Mouse (Mus musculus) layer of hippocampus, postnatal 14 days (tissue): ENCODE data around the gene Mtnr1a. TPM values are rescaled to one million over a fixed set of nuclear protein-coding genes. Genes with fewer than 3 reads are reported as not detected.
"Not testable (repeated sequence)": the region's sequence is repeated elsewhere in the genome, so short reads cannot be mapped to it uniquely, and the experiment has no call there.

Experiments used
- DNase-seq, 2 experiments: peaks; one replicate each; pipeline ENCODE4 v3.0.0; 2021 to 2022; ENCODE audit warnings: low spot score in 2 of 2, mixed read lengths in 1 of 2
- long read RNA-seq, 2 experiments: library from polyadenylated mRNA; stranded (forward); transcript quantifications; one replicate each; pipeline ENCODE4 v2.0.0; 2021
- total RNA-seq, 2 experiments: library from RNA; stranded (reverse); gene quantifications; 2 replicates each; pipeline ENCODE4 v1.2.3; 2021

The Mtnr1a gene
- total RNA-seq: not detected
- long read RNA-seq, experiment 1: 0 reads
- long read RNA-seq, experiment 2: 0 reads

DNA sequence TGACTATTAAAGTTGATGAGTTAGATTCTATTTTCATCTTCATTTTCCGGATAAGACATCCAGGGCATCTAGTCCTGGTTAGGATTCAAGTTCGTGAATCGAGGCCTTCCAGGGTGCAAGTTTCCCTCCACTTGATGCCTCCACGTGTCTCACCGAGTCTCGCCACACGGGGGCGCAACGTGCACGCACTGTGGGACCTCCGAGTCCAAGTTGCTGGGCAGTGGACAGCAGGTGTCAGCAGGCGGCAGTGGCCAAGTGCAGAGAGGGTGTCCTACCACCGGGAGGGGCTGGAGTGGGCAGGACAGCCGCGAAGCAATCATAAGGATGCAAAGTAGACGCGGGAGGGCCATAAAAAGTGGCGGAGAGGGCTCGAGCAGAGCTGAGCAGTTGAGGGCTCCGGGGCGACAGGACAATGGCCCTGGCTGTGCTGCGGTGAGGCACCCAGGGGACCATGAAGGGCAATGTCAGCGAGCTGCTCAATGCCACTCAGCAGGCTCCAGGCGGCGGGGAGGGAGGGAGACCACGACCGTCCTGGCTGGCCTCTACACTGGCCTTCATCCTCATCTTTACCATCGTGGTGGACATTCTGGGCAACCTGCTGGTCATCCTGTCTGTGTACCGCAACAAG is at the start of gene Mtnr1a:
Mtnr1a (plus strand) TSS at position 379 of the 628 bp plus-strand sequence.
- peak; percentile 87 to 89 for DNase-seq

DNA sequence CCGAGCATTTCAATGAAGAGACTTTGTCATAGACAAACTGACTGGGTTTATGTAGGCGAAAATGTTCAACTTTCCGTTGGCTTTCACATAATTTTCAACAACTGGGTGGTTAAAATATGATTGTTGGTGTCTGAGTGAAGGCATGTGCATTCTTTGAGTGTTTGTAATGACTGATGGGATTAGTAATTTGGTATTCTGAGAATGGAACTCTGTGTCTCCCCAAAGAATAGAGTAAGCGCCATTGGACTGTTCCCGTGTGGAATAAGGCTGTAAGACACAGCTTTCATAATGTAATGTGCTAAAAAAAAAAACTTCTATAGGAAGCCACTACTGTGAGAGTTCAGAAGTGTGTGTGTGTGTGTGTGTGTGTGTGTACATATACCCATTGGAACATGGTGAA is 49.7 kb upstream of the Mtnr1a start:
- no peak for DNase-seq

DNA sequence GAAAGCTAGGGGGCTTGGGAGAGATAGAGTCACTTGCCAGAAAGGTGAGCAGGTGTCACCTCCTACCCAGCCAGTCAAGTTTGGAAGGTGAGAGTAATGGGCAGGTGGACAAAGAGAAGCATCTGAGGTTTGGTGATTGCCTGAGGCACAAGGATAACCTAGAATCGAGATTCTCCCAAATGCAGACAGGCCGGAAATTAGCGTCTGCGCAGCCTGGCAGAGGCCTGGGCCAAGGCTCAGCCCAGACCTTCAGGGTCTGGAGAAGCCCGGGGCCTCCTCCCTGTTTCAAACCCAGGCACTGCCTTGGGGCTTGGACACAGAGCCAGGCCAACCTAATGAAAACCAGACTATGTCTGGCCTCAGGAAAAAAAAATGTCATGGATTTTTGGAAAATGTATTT is 47.8 kb upstream of the Mtnr1a start:
- no peak for DNase-seq

DNA sequence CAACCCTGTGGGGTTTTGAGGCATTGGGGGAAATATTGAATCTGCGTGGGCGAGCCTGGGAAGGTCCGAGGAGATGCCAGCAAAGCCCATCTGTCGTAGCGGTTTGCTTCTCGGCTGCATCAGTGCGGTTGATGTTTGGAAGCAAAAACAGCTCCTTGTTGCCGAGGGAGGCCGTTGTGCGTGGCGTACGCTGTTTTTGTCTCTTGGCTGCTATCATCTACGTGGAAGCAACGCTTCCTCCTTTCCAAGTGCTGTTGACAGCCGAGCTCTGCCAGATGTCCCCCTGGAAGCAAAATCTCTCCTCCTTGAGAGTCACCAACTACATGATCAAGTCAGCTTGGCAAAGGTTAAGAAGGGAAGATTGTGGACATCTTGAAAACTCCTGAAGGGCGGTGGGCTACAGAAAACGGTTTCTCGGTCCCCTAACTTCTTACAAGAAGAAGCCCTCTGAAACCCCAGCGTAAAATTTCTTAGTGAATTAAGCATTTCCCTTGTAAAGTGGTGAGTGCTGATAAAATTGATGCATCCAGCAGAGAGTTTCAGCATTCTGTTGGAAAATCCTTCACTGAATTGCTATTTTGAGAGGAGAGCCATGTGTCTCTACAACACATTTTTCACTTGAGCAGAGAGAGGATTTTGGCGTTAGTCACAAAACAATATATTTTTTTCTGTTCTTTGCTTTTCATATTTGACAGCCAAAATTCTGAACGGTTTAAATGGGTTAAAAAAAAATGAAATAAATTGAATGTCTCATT is 46.8 kb upstream of the Mtnr1a start:
- peak; percentile 63 to 79 for DNase-seq

DNA sequence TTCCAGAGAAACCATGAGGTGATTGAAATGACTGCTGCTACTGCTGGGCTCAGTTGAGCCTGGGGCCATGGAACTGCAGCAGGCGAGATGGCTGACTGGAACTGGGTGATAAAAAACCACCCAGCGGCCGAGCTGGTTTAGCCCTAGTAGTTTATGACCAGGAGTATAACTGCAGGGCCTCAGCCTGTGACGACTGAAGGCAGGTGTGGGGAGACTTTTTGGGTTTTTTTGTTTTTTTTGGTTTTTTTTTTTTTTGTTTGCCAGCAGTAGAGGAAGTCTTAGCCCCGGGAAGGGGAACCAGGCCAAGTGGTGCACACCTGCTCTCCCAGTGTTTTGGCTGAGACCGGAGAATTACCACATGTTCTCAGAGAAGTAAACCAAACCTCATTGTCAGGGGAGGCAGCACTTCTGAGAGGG is 40.8 kb upstream of the Mtnr1a start:
- DNase-seq: no peak

DNA sequence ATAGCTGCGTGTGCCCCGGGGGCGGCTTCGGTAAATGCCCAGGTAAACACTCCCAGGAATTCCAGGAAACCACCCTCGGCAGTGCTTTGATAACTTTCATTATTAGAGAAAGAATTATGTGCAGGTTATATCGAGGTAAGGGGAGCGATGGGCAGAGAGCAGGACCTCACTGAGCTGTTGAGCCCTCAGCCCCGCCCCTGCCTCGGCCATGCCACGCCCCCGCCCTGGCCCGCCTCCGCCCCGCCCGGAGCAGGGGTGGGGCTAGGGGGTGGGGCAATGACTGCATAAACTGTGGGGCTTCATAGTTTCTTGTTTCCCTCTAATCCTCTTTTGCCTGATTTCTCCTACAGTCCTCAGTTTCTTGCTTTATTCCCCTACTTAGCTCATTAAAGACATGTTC is 30.6 kb upstream of the Mtnr1a start:
- DNase-seq: no peak

DNA sequence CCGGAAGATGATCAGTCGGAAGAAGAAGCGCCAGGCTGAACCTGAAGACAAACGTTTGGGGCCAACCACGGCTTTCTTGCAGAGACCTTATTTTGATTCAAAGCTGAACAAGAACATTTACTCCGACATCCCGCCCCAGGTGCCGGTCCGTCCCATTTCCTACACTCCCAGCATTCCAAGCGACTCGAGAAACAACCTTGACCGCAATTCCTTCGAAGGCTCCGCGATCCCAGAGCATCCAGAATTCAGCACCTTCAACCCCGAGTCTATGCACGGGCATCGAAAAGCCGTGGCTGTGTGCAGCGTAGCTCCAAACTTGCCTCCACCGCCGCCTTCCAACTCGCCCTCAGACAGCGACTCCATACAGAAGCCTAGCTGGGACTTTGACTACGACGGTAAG is 24.8 kb upstream of the Mtnr1a start:
- no peak for DNase-seq

DNA sequence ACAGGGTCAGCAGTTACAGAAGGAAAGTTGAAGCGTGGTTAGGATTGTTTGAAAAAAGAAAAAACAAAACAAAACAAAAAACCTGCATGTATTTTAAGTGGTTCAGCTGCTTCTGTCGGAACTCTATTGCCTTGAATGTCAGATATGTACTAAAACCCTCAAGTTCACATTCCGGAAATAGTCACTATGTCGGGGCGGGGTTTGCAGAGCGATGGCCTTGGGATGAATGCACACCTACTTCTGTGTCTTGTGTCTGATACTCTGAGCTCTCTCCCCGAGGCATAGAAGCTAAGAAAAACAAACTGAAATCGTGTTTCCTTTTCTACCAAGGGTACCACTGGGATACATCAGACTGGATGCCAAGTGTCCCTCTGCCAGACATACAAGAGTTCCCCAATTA is 18.5 kb upstream of the Mtnr1a start:
- no peak for DNase-seq

DNA sequence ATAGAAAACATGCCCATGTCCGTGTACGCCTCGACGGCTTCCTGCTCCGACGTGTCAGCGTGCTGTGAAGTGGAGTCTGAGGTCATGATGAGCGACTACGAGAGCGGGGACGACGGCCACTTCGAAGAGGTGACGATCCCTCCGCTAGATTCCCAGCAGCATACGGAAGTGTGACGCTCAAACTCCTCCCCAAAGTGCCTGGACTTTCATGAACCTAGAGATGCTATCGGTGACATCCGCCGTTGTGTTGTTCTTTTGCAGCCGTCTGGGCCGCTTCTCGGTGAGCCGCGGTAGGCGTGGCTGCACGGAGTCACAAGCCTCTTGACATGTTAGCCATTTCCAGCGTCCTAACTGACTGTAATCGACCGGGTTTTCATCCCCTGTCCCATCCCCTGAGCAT is 17.7 kb upstream of the Mtnr1a start:
- no peak for DNase-seq

DNA sequence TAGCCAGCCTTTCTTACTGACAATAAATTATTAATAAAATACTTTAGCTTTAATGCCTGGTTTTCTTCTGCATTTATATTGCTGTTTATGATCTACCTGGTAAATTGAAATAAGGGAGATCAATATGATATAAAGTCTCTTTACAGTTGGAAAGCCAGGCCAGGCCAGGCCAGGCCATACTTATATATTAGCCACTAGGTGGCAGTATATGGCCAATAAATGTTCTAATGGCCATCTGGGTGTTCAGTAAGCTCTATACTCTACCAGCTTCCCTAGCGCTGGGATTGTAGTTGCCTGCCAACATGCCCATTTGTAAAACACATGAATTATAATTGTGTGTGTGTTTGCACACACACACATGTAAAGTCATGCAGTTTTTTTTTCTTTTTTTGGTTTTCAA is 16.7 kb upstream of the Mtnr1a start:
- no peak for DNase-seq

DNA sequence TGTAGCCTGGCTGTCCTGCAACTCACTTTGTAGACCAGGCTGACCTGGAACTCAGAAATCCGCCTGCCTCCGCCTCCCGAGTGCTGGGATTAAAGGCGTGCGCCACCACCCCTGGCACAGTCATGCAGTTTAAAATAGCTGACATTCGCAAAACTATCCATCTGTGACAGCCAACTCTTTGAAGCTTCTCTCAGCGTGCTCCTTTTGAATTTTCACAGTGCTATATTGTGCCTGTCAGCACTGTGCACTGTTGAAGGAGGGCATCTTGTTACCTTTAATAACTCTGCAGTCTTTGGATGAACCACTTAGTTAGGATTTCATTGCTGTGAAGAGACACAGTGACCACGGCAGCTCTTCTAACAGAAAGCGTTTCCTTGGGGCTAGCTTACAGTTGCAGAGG is 16.3 kb upstream of the Mtnr1a start:
- no peak for DNase-seq

DNA sequence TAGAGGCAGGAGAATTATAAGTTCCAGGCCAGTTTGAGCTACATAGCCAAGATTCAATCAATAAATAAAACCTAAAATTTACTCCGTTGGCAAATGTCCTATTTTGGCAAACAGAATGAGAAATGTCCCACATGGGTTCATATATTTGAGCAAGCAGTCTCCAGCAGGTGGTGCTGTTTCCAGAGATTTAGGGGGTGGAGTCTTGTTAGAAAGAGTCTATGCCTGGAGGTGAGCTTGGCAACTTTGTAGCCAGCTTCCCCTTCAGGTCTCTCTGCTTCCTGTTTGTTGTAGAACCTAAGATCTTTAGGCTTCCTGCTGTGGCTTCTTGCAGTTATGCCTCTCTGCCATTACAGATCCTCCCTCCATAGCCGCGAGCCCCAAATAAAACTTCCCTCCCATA is 13.4 kb upstream of the Mtnr1a start:
- DNase-seq: no peak

DNA sequence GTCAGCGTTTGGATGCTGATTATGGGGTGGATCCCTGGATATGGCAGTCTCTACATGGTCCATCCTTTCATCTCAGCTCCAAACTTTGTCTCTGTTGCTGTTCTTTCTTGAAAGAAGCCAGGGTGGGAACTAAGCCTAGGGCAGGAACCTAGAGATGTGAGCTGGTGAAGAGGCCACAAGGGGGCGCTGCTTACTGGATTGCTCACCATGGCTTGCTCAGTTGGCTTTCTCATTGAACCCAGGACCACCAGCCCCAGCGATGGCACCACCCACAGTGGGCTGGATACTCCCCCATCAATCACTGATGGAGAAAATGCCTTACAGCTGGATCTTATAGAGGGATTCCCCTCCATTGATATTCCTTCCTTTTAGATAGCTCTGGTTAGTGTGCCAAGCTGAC is 12.1 kb upstream of the Mtnr1a start:
- no peak for DNase-seq

DNA sequence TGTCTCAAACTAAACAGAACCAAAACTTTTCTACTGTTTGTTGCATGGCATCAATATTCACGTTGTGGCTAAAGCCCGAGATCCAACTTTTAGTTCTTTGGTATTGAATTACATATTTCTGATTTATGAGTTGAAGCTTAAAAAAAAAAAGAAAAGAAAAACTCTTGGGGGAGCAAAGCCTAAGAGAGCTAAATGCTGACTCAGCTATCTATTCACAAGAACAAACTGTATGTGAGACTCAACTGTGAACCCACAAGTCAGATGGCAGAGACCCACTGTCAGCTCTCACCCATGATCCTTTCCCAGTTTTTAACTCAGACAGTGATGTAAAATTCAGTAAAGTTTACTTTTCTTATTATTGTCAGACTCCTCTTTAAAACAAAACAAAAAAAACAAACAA is 8.9 kb upstream of the Mtnr1a start:
- no peak for DNase-seq

DNA sequence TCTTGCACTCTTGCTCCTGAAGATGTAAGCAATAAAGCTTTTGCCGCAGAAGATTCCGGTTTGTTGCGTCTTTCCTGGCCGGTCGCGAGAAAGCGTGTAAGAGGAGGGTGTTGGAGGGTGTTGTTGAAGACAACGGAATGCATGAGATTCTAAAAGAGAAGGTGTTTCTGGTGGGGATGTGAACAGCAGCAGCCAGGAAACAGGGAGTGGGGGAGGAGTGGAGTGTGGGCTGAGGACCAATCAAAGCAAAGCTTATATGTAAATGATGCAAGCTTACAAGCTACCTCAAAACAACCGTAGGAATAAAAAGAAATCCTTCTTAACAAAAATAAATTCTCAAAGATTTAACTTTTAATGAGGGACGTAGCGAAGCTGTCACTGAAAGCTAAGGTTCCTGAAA is 6.6 kb upstream of the Mtnr1a start:
- no peak for DNase-seq

DNA sequence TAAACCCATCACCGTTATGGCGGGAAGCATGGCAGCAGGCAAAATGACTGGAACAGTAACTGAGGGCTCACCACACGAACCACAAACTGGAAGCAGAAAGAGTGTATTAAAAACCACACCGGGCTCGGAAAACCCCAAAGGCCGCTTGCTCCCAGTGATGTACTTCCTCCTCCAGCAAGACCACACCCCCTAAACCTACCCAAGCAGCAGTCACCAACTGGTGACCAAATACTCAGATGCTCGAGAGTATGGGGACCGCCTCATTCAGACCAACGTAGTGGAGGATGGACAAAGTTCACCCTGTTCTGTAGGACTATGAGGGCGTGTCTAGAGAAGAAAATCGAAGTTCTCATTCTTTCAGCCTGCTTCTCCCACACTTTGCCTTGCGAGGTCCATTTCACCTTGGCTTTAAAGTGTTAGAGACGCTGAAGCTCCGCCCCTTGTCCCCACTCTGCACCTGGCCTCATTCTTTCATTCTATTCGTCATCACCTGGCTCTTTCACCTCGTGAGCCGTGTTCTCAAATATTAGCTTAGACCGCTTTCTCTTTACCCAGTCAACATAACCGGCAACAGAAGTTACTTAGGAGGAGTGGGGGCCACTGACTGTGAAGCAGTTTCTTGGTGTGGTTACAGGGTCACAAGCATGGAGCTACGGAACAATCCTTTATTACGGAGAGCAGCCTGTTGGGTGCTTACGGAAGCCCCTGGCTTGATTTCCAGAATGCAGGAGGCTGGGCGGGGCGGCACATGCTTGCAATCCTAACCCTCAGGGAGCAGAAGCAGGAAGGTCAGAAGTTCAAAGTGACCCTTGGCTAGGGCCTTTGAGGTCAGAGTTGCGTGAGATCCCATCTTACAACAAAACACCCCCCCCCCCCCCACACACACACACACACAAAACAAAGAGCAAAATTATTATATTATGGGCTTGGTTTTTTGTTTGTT is 5.7 kb upstream of the Mtnr1a start:
- DNase-seq: no peak

DNA sequence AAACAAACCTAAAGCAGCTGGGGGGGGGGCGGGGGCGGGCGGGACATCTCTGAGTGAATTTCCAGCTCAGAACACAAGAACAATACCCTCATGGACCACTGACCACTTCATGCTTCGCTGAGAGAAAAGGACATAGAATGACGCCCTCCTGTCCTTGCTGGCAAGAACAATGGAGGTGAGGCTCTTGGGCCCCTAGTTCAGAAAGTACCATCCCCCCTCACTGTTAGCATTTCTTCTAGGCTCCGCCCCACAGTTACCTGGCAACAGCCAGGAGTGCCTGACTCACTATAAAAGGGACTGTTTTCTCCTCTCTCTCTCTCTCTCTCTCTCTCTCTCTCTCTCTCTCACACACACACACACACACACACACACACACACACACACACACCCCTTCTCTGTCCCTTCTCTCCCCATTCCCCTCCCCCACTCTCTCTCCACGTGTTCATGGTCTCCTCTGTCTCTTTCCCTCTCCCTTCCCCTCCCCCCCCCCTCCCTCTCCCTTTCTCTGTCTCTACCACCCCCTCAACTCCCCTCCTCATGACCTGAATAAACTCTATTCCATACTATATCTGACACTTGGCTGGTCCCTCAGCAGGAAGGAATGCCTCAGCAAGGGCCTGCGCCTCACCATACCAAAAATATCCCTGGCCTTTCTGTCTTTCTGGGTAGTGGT is 4.6 kb upstream of the Mtnr1a start:
- no peak for DNase-seq

DNA sequence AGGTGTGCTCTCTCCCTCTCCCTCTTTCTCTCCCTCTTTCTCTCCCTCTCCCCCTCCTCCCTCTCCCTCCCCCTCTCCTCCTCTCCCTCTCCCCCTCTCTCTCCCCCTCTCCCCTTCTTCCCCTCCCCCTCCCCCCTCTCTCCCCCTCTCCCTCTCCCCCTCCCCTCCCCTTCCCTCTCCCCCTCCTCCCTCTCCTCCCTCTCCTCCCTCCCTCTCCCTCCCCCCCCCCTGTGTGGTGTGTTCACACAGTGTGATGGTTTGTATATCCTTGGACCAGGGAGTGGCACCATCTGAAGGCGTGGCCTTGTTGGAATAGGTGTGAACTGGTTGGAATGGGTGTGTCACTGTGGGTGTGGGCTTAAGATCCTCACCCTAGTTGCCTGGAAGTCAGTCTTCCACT is 3.5 kb upstream of the Mtnr1a start:
- DNase-seq: not testable (repeated sequence)

DNA sequence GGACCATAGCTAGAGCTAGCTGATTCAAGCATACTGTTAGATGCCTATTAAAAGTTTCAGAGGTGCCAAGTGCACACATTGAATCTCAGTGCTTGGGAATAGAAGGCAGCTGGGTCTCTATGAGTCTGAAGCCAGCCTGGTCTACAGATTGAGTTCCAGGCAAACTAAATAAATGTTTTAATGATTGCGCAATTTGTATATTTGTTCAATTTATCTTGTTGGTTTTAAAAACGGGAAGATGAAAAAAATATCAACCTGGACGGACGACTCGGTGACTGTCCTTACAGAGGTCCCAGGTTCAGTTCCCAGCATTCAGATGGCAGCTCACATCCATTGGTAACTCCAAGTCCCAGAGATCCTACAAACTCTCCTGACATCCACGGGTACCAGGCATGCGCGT is 2.0 kb downstream of the Mtnr1a start:
- DNase-seq: peak in 1 of 2 experiments; percentile 19

DNA sequence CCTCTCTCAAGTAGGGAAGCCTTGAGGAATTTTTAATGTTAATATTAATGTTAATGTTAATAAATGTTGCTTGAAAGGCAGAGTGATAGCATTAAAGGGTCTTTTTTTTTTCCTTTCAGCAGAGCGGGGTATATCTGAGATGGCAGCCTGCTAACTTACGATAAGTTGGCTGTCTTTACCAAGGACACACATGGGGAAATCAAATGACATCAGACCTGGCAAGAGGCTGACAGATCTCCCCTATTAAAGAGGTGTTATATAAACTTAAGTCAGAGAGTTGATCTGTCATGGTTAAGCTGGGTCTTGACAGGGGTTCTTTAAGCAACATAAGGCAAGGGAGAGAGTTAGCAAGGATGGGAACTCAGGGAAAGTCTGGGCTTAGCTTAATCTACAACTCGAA is 11.9 kb downstream of the Mtnr1a start:
- no peak for DNase-seq

DNA sequence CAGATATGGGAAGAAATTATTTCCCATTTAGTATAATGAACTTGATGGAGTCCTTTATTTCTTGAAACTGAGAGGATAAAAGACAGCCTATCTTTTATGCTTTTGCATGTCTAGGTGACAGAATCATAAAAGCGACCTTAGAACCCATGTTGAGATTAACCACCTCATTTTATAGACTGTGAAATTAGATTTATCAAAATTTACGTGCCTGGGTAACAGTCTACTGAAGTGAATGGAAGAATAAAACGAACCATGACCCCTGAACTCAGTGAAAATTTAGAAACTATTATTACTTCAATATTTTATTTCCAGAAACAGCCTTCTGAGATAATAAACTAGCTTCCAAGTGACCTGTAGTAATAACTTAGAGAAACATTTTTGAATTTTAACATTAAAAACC is 24.7 kb downstream of the Mtnr1a start:
- DNase-seq: no peak
